Mouse (Mus musculus) cerebellum, adult 9-11 months (tissue): ENCODE results near the gene Ugt1a6b.

Experiments
- DNase-seq: peaks from one replicate; pipeline ENCODE4 v3.0.0; 2022

The Ugt1a6b gene

GRCm38 (mm10) chr1:88266123-88266522 lies 163.1 kb downstream of the Ugt1a6b start:
- DNase-seq, result no peak

- DNase-seq, result no peak
Observed at GRCm38 (mm10) chr1:88267489-88267888, 164.4 kb downstream of the Ugt1a6b start.

- no peak for DNase-seq
Observed at GRCm38 (mm10) chr1:88268070-88268469, 165.0 kb downstream of the Ugt1a6b start.
